ENCODE assay signal across 26 mouse cellular contexts in the genomic region with DNA sequence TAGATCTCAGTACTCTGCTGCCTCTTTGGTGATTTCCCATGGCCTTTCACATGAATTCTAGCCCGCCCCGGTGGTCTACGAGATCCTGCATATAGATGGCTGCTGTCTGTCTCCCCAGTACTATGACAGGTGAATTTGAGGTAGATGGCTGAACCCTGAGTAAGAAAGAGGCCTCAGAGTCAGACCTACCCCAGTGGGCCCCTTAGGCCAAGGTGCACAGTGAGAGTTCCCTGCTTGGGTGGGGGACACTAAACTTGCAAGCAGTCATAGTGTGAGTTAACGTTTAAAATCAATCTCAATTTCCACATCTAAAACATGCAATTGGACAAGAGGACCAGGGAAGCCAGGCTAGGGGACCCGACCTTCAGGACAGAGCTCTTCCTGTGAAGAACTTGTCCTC. TPM values are rescaled to one million over a fixed set of nuclear protein-coding genes. Genes with fewer than 3 reads are reported as not detected.
DNase-seq lines count a peak whose midpoint lies in the region; ATAC-seq and TF ChIP-seq lines count a peak whose summit lies in the region.
"Had no signal": no experiment of that assay in that cellular context is flagged by ENCODE, and none has a peak within 500 bp of the region (broad histone marks: within the 10 kb centered on the region; RNA-seq: fewer than 3 reads in every experiment).

No protein-coding gene starts in this region.

- TF ChIP-seq EP300 in stomach, postnatal 0 days (optimal IDR thresholded peaks at IDR 0.05) = no peak

- peaks cover 7% of the 10 kb centered on the region for H3K4me1 ChIP-seq in liver, adult 2 months (ENCODE audit: control insufficient read depth, insufficient read depth, low read length)
- H3K4me1 ChIP-seq in liver, embryonic 11.5 days (replicated peaks; ENCODE audit: control insufficient read depth, insufficient read depth, low read length) = no peaks in the 10 kb centered on the region
- no peaks in the 10 kb centered on the region for H3K4me1 ChIP-seq in intestine, postnatal 0 days (replicated peaks; ENCODE audit: control insufficient read depth, insufficient read depth, low read length)
- no peaks in the 10 kb centered on the region for H3K4me1 ChIP-seq in stomach, postnatal 0 days (replicated peaks; ENCODE audit: control insufficient read depth, insufficient read depth)
- H3K4me1 ChIP-seq: embryonic facial prominence, embryonic 10.5 days; embryonic facial prominence, embryonic 12.5 days; forebrain, embryonic 13.5 days had no signal

- H3K27ac ChIP-seq in liver, adult 2 months (replicated peaks; ENCODE audit: insufficient read depth, low read depth, low read length) = peak overlapping the region; percentile 21
- no peak overlapping the region for H3K27ac ChIP-seq in liver, embryonic 11.5 days (ENCODE audit: low read depth, low read length)
- H3K27ac ChIP-seq in intestine, postnatal 0 days (ENCODE audit: low read depth, low read length) = peak overlapping the region; percentile 93
- no peak overlapping the region for H3K27ac ChIP-seq in stomach, postnatal 0 days (replicated peaks)
- H3K27ac ChIP-seq: embryonic facial prominence, embryonic 10.5 days; embryonic facial prominence, embryonic 12.5 days; forebrain, embryonic 13.5 days had no signal

- DNase-seq in heart, adult 11 months = peak; percentile 55
- DNase-seq in heart, postnatal 10 days = no peak
- no peak for DNase-seq in liver, adult 2 months (ENCODE audit: extremely low read depth, low read depth, low spot score)
- no peak for DNase-seq in liver, embryonic 11.5 days (ENCODE audit: low spot score)
- DNase-seq in stomach, postnatal 0 days (ENCODE audit: low spot score) = peak; percentile 6
- no peak for DNase-seq in frontal cortex, postnatal 10 days (ENCODE audit: low spot score in 2 of 2)
- no peak for DNase-seq in lung, adult 18-20 months
- DNase-seq: adrenal gland, adult 8-10 months; adrenal gland, postnatal 14 days; adrenal gland, postnatal 36 days; B cell, adult 2 months; cerebellum, adult 11-12 months; cerebellum, adult 2 months; cerebellum, adult 9-10 months; cerebellum, postnatal 10 days; cerebellum, postnatal 25 days had no signal

- H3K9ac ChIP-seq in liver, adult 2 months (ENCODE audit: low read depth, low read length) = no peak overlapping the region
- H3K9ac ChIP-seq in liver, embryonic 11.5 days (ENCODE audit: low read depth, low read length) = no peak overlapping the region
- no peak overlapping the region for H3K9ac ChIP-seq in intestine, postnatal 0 days (ENCODE audit: low read depth, low read length)
- no peak overlapping the region for H3K9ac ChIP-seq in stomach, postnatal 0 days (ENCODE audit: low read length)
- H3K9ac ChIP-seq: embryonic facial prominence, embryonic 12.5 days; forebrain, embryonic 13.5 days had no signal

- no peaks in the 10 kb centered on the region for H3K9me3 ChIP-seq in liver, embryonic 11.5 days (ENCODE audit: control insufficient read depth, low read length)
- H3K9me3 ChIP-seq in intestine, postnatal 0 days (ENCODE audit: control insufficient read depth) = no peaks in the 10 kb centered on the region
- no peaks in the 10 kb centered on the region for H3K9me3 ChIP-seq in stomach, postnatal 0 days (ENCODE audit: control insufficient read depth, low read length)
- H3K9me3 ChIP-seq: embryonic facial prominence, embryonic 10.5 days; embryonic facial prominence, embryonic 12.5 days; forebrain, embryonic 13.5 days; G1E had no signal

- TF ChIP-seq POLR2A in liver, adult 2 months (IDR thresholded peaks at IDR 0.05; ENCODE audit: extremely low read depth, insufficient read depth, low read length) = no peak

- WGBS in liver, adult 2 months = 72% methylated on average over 5 of the region's 5 CpGs
- WGBS in liver, embryonic 11.5 days = 82% methylated on average over 5 of the region's 5 CpGs
- 70% methylated on average over 5 of the region's 5 CpGs for WGBS in intestine, postnatal 0 days
- WGBS in stomach, postnatal 0 days = 82% methylated on average over 5 of the region's 5 CpGs

- intact Hi-C loops in heart, postnatal 10 days (cut with DNase I) = no loop called here

- peaks cover 8% of the 10 kb centered on the region for H3K79me2 ChIP-seq in liver, adult 2 months (ENCODE audit: control insufficient read depth, insufficient read depth, low read length)

- no peaks in the 10 kb centered on the region for H3K27me3 ChIP-seq in liver, adult 2 months (ENCODE audit: control insufficient read depth, insufficient read depth, low read length)
- H3K27me3 ChIP-seq in liver, embryonic 11.5 days (replicated peaks; ENCODE audit: control insufficient read depth, insufficient read depth, low read length) = no peaks in the 10 kb centered on the region
- no peaks in the 10 kb centered on the region for H3K27me3 ChIP-seq in intestine, postnatal 0 days (replicated peaks; ENCODE audit: control insufficient read depth, insufficient read depth, low read length)
- no peaks in the 10 kb centered on the region for H3K27me3 ChIP-seq in stomach, postnatal 0 days (ENCODE audit: control insufficient read depth, insufficient read depth, low read length)
- H3K27me3 ChIP-seq: CH12.LX; embryonic facial prominence, embryonic 12.5 days; forebrain, embryonic 13.5 days; Patski had no signal

- TF ChIP-seq CTCF in liver, adult 2 months (IDR thresholded peaks at IDR 0.05; ENCODE audit: low read depth, low read length) = no peak
- TF ChIP-seq CTCF in intestine, postnatal 0 days (IDR thresholded peaks at IDR 0.05; ENCODE audit: low read depth) = no peak
- TF ChIP-seq CTCF in stomach, postnatal 0 days (IDR thresholded peaks at IDR 0.05; ENCODE audit: low read depth) = no peak

- ATAC-seq in liver, embryonic 11.5 days (replicated peaks; ENCODE audit: low FRiP score) = no peak
- peak; percentile 57 for ATAC-seq in intestine, postnatal 0 days
- ATAC-seq in stomach, postnatal 0 days (ENCODE audit: low FRiP score, low TSS enrichment) = no peak
- ATAC-seq: activated CD4-positive, CD25-positive, alpha-beta regulatory T cell, adult 4 months; CD4-positive, CD25-positive, alpha-beta regulatory T cell, adult 4 months; forebrain, embryonic 13.5 days; Patski had no signal

- H3K36me3 ChIP-seq in liver, adult 2 months (ENCODE audit: control insufficient read depth, insufficient read depth, low read length) = no peaks in the 10 kb centered on the region
- H3K36me3 ChIP-seq in liver, embryonic 11.5 days (ENCODE audit: control insufficient read depth, insufficient read depth, low read length) = no peaks in the 10 kb centered on the region
- H3K36me3 ChIP-seq in intestine, postnatal 0 days (ENCODE audit: control insufficient read depth, insufficient read depth) = no peaks in the 10 kb centered on the region
- no peaks in the 10 kb centered on the region for H3K36me3 ChIP-seq in stomach, postnatal 0 days (ENCODE audit: control insufficient read depth, insufficient read depth, low read length)
- H3K36me3 ChIP-seq: embryonic facial prominence, embryonic 10.5 days; embryonic facial prominence, embryonic 12.5 days; G1E had no signal

- no peak overlapping the region for H3K4me3 ChIP-seq in liver, adult 2 months (ENCODE audit: insufficient read depth, low read depth, low read length)
- no peak overlapping the region for H3K4me3 ChIP-seq in liver, embryonic 11.5 days (ENCODE audit: low read depth, low read length)
- no peak overlapping the region for H3K4me3 ChIP-seq in intestine, postnatal 0 days (ENCODE audit: low read depth, low read length)
- H3K4me3 ChIP-seq in stomach, postnatal 0 days (ENCODE audit: low read depth, low read length) = no peak overlapping the region
- H3K4me3 ChIP-seq: embryonic facial prominence, embryonic 10.5 days; embryonic facial prominence, embryonic 12.5 days; forebrain, embryonic 13.5 days had no signal

- no peak overlapping the region for H3K4me2 ChIP-seq in liver, embryonic 11.5 days
- 0 out of 2 replicates have a peak overlapping the region, but pooled peaks have one; percentile 60 for H3K4me2 ChIP-seq in intestine, postnatal 0 days (replicated peaks; ENCODE audit: low read depth)
- H3K4me2 ChIP-seq in stomach, postnatal 0 days (replicated peaks; ENCODE audit: low read depth) = no peak overlapping the region
- H3K4me2 ChIP-seq: embryonic facial prominence, embryonic 12.5 days; forebrain, embryonic 13.5 days had no signal

RNA-seq across cellular contexts. Expression of gene Slc2a2, which starts 2.9 kb away (rescaled TPM):
- total RNA-seq in heart, postnatal 10 days (2021) = under 1 TPM in 1 of 2 experiments, not detected in 1; 0.10 TPM
- 229 and 337 TPM in 2 replicates for total RNA-seq in liver, adult 2 months (2014; rRNA removed)
- 135 and 208 TPM in 2 replicates for polyA plus RNA-seq in liver, adult 2 months (2012; rRNA removed)
- 15.4 and 19.5 TPM in 2 replicates for polyA plus RNA-seq in liver, embryonic 11.5 days (2014; fragmentation: Nextera tagmentation; extraction: Ambion mirVana)
- 106 TPM in 2 replicates for polyA plus RNA-seq in intestine, postnatal 0 days (2015; fragmentation: Nextera tagmentation; extraction: Ambion mirVana)
- 0.25 and 0.31 TPM in 2 replicates for polyA plus RNA-seq in stomach, postnatal 0 days (2015; fragmentation: Nextera tagmentation; extraction: Ambion mirVana)
- total RNA-seq: adrenal gland, postnatal 36 days; CH12.LX had no signal
- polyA plus RNA-seq: CD4-positive, CD25-positive, alpha-beta regulatory T cell, adult 4 months; embryonic facial prominence, embryonic 14.5 days had no signal

Comparison
In these comparisons a context has a peak if more than half of its experiments do, and no peak if none do; other contexts are left out.
1. DNase-seq: peak in heart, adult 11 months (single experiment) and stomach, postnatal 0 days (single experiment); none in heart, postnatal 10 days (0 of 2), liver, adult 2 months (single experiment), liver, embryonic 11.5 days (single experiment), frontal cortex, postnatal 10 days (0 of 2) and lung, adult 18-20 months (0 of 2).
2. H3K27ac ChIP-seq: peak in liver, adult 2 months (single experiment) and intestine, postnatal 0 days (single experiment); none in liver, embryonic 11.5 days (single experiment) and stomach, postnatal 0 days (single experiment).
3. RNA of gene Slc2a2, which starts 2.9 kb away (polyA plus RNA-seq): 135 to 208 TPM in liver, adult 2 months, 106 TPM in intestine, postnatal 0 days and 15.4 to 19.5 TPM in liver, embryonic 11.5 days; 0.25 to 0.31 TPM in stomach, postnatal 0 days; every median in the first group is over 10 times any median in the second.